Mouse (Mus musculus) liver, embryonic 16.5 days (tissue): ENCODE measurements around the gene Pml. TPM values are rescaled to one million over a fixed set of nuclear protein-coding genes. Genes with fewer than 3 reads are reported as not detected.
"Not testable (repeated sequence)": the region's sequence is repeated elsewhere in the genome, so short reads cannot be mapped to it uniquely, and the experiment has no call there.

ENCODE experiments used
- ATAC-seq: fragments of 200-750 bp; cut with Nextera tagmentation; 2 replicates; pipeline ENCODE4 v1.8.0; 2017; ENCODE audit warnings: low read depth, mild to moderate bottlenecking, moderate number of reproducible peaks, moderate library complexity
- H3K27ac ChIP-seq: fragments of 300-500 bp; sonication (generic); 2 replicates; pipeline ENCODE4 v1.5.1; 2014; ENCODE audit warnings: mild to moderate bottlenecking, low read length
- H3K27me3 ChIP-seq: fragments of 300-500 bp; sonication (generic); 2 replicates; pipeline ENCODE4 v1.6.1; 2014; ENCODE audit warnings: low read depth, low read length, mixed read lengths; ENCODE audit not compliant: control insufficient read depth, insufficient read depth
- H3K36me3 ChIP-seq: fragments of 300-500 bp; sonication (generic); 2 replicates; pipeline ENCODE4 v1.6.1; 2014; ENCODE audit warnings: mild to moderate bottlenecking; ENCODE audit not compliant: control insufficient read depth, insufficient read depth
- H3K4me1 ChIP-seq: fragments of 300-500 bp; sonication (generic); 2 replicates; pipeline ENCODE4 v1.6.1; 2014; ENCODE audit warnings: low read depth, low read length, mixed read lengths; ENCODE audit not compliant: control insufficient read depth
- H3K4me2 ChIP-seq: fragments of 300-500 bp; sonication (generic); 2 replicates; pipeline ENCODE4 v1.6.1; 2014; ENCODE audit warnings: low read depth, low read length, mixed read lengths
- H3K4me3 ChIP-seq: fragments of 300-500 bp; sonication (generic); 2 replicates; pipeline ENCODE4 v1.5.1; 2014; ENCODE audit warnings: low read depth, mild to moderate bottlenecking, low read length
- H3K9ac ChIP-seq: fragments of 300-500 bp; sonication (generic); 2 replicates; pipeline ENCODE4 v1.6.1; 2014; ENCODE audit warnings: low read depth, low read length
- H3K9me3 ChIP-seq: fragments of 300-500 bp; sonication (generic); replicated peaks from 2 replicates; pipeline ENCODE4 v1.6.1; 2016; ENCODE audit warnings: low read length; ENCODE audit not compliant: control insufficient read depth
- WGBS: fragments of 180-500 bp; shearing (Covaris S2); extraction: QIAGEN DNeasy Blood & Tissue Kit; methylation state at CpG from one replicate; pipeline ENCODE4 v1.1.7; 2014; ENCODE audit not compliant: insufficient replicate concordance; 5-methylcytosine and 5-hydroxymethylcytosine counted together
- polyA plus RNA-seq: library from polyadenylated mRNA; unstranded; fragments of >200 nt; fragmentation: Nextera tagmentation; extraction: Ambion mirVana; gene quantifications from 2 replicates; pipeline ENCODE4 v1.2.1, GENCODE M21; 2015

Pml gene
- polyA plus RNA-seq, 1 experiment from 2014 or later = 21.2 TPM

- Histone ChIP-seq H3K27ac (peak overlapping the region; percentile 83; the same call in 1 of the 2 replicates), H3K27me3 (no peaks in the 10 kb centered on the region), H3K4me3 (no peak overlapping the region), H3K9me3 (no peaks in the 10 kb centered on the region), H3K9ac (no peak overlapping the region), H3K4me2 (no peak overlapping the region), H3K36me3 (no peaks in the 10 kb centered on the region), H3K4me1 (peaks cover 10% of the 10 kb centered on the region)
- WGBS = 36% methylated on average over 3 of the region's 3 CpGs
- ATAC-seq = no peak
Measured at GRCm38 (mm10) chr9:58274626-58275025, 25.0 kb upstream of the Pml start.

GRCm38 (mm10) chr9:58274101-58274604, 24.6 kb upstream of the Pml start:
- no peaks in the 10 kb centered on the region for H3K36me3 ChIP-seq
- no peaks in the 10 kb centered on the region for H3K9me3 ChIP-seq
- no peaks in the 10 kb centered on the region for H3K27me3 ChIP-seq
- H3K4me2 ChIP-seq = no peak overlapping the region
- WGBS = 74% methylated on average over 7 of the region's 7 CpGs
- H3K4me1 ChIP-seq = peaks cover 9% of the 10 kb centered on the region
- peak overlapping the region; percentile 83; the same call in 1 of the 2 replicates for H3K27ac ChIP-seq
- no peak overlapping the region for H3K4me3 ChIP-seq
- no peak for ATAC-seq
- H3K9ac ChIP-seq = no peak overlapping the region

DNA sequence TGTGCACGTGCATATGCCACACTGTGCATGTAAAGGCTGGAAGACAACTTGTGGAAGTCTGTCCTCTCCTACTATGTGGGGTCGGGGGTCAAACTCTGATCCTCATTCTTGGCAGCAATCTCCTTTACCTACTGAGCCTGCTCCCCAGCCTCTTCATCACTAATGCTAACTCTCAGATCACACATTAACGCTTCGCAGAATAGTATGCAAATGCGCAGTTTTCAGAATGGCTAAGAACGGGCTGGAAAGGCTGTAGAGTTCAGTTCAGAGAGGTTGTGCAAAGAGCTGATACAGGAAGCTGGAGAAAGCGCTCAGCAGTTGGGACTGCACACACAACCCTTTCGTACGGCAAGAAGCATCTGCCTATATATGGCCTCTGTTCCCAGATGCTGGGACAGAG, 23.3 kb upstream of the Pml start:
- no peaks in the 10 kb centered on the region for H3K9me3 ChIP-seq
- H3K36me3 ChIP-seq = no peaks in the 10 kb centered on the region
- no peak overlapping the region for H3K4me3 ChIP-seq
- H3K4me1 ChIP-seq = peaks cover 13% of the 10 kb centered on the region
- no peaks in the 10 kb centered on the region for H3K27me3 ChIP-seq
- ATAC-seq = no peak
- WGBS = 61% methylated on average over 9 of the region's 9 CpGs
- H3K9ac ChIP-seq = no peak overlapping the region
- no peak overlapping the region for H3K4me2 ChIP-seq
- H3K27ac ChIP-seq = no peak overlapping the region

DNA sequence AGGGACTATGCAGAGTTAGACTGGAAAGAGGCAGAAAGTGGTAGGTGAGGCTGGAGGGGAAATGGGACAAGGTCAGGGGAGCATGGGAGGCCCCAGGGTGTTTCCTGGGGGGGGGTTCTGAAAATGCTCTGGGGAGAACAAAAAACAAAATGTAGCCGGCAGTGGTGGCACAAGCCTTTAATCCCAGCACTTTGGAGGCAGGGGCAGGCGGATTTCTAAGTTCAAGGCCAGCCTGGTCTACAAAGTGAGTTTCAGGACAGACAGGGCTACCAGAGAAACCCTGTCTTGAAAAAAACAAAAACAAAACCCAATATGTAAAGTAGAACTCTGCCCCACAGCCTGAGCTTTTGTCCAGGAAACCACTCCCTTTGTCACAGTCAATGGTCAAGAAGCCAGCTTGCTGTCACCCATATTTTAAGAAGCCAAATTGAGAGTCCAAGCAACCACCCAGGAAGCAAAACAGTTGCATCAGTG, 22.5 kb upstream of the Pml start:
- WGBS = 52% methylated on average over 2 of the region's 2 CpGs
- no peak overlapping the region for H3K4me3 ChIP-seq
- no peak overlapping the region for H3K27ac ChIP-seq
- no peak for ATAC-seq
- H3K4me1 ChIP-seq = peaks cover 13% of the 10 kb centered on the region
- no peaks in the 10 kb centered on the region for H3K27me3 ChIP-seq
- no peaks in the 10 kb centered on the region for H3K9me3 ChIP-seq
- no peak overlapping the region for H3K9ac ChIP-seq
- no peaks in the 10 kb centered on the region for H3K36me3 ChIP-seq
- no peak overlapping the region for H3K4me2 ChIP-seq

DNA sequence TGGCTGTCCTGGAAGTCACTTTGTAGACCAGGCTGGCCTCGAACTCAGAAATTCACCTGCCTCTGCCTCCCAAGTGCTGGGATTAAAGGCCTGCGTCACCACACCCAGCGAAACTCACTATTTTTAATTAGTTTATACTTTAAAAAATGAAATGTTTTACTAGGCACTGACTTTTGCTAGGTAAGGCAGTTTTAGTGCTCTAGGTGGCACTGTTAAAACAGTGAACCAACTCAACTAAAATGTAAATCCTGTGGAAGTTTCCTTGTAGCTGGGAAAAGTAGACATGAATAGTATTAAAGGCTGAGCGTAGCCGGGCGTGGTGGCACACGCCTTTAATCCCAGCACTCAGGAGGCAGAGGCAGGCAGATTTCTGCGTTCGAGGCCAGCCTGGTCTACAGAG, 22.0 kb upstream of the Pml start:
- H3K9me3 ChIP-seq, H3K36me3 ChIP-seq, ATAC-seq, H3K27ac ChIP-seq, H3K27me3 ChIP-seq, H3K9ac ChIP-seq, H3K4me3 ChIP-seq, H3K4me2 ChIP-seq: not testable (repeated sequence)
- 76% methylated on average over 9 of the region's 9 CpGs for WGBS
- peaks cover 15% of the 10 kb centered on the region for H3K4me1 ChIP-seq

DNA sequence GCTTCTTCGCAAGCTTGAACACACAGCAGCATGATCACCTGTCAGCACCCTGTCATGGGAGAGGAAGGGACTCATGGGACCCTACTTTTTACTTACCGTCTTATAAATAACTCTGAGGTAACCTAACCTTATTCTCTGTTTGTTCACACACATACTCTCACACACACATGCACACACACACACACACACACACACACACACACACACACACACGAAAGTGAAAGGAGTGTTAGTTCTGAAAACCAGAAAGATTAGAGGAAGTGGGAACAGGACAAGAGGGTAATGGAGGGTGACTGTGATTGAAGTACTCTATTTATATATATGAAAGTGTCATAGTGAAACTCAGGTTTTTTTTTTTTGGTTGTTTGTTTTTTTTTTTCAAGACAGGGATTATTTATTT, 21.5 kb upstream of the Pml start:
- Histone ChIP-seq H3K9ac (no peak overlapping the region), H3K36me3 (no peaks in the 10 kb centered on the region), H3K4me3 (no peak overlapping the region), H3K4me2 (no peak overlapping the region), H3K9me3 (no peaks in the 10 kb centered on the region), H3K4me1 (peaks cover 15% of the 10 kb centered on the region), H3K27ac (no peak overlapping the region), H3K27me3 (no peaks in the 10 kb centered on the region)
- no peak for ATAC-seq
- WGBS = 53% methylated on average over 3 of the region's 3 CpGs

- no peak overlapping the region for H3K27ac ChIP-seq
- H3K4me2 ChIP-seq = no peak overlapping the region
- H3K4me3 ChIP-seq = no peak overlapping the region
- no peaks in the 10 kb centered on the region for H3K27me3 ChIP-seq
- no peak overlapping the region for H3K9ac ChIP-seq
- no peaks in the 10 kb centered on the region for H3K36me3 ChIP-seq
- H3K4me1 ChIP-seq = peaks cover 8% of the 10 kb centered on the region
- H3K9me3 ChIP-seq = no peaks in the 10 kb centered on the region
- 42% methylated on average over 3 of the region's 3 CpGs for WGBS
- ATAC-seq = no peak
Measured at GRCm38 (mm10) chr9:58270081-58270480, 20.5 kb upstream of the Pml start.

- H3K27me3 ChIP-seq = no peaks in the 10 kb centered on the region
- no peak; the same call in 1 of the 2 replicates for ATAC-seq
- no peaks in the 10 kb centered on the region for H3K36me3 ChIP-seq
- H3K4me1 ChIP-seq = peaks cover 6% of the 10 kb centered on the region
- 32% methylated on average over 12 of the region's 12 CpGs for WGBS
- no peak overlapping the region for H3K4me3 ChIP-seq
- H3K9me3 ChIP-seq = no peaks in the 10 kb centered on the region
- no peak overlapping the region for H3K4me2 ChIP-seq
- H3K27ac ChIP-seq = no peak overlapping the region
- no peak overlapping the region for H3K9ac ChIP-seq
Measured at GRCm38 (mm10) chr9:58268384-58269313, 19.1 kb upstream of the Pml start.

GRCm38 (mm10) chr9:58267046-58267445, 17.5 kb upstream of the Pml start:
- Histone ChIP-seq H3K4me3 (no peak overlapping the region), H3K9me3 (no peaks in the 10 kb centered on the region), H3K27ac (peak overlapping the region; percentile 31), H3K27me3 (no peaks in the 10 kb centered on the region), H3K4me1 (peaks cover 6% of the 10 kb centered on the region), H3K36me3 (no peaks in the 10 kb centered on the region), H3K9ac (no peak overlapping the region), H3K4me2 (no peak overlapping the region)
- ATAC-seq = no peak
- 56% methylated on average over 3 of the region's 3 CpGs for WGBS
